Mouse (Mus musculus): ENCODE results near the gene Chil1. TPM values are rescaled to one million over a fixed set of nuclear protein-coding genes. Genes with fewer than 3 reads are reported as not detected.

The Chil1 gene
- total and polyA plus RNA-seq, 2 experiments, result 0.09 to 0.34 TPM

- 98% methylated on average over 3 of the region's 3 CpGs for whole genome bisulfite sequencing
- TF ChIP-seq CTCF (IDR thresholded peaks at IDR 0.05; ENCODE audit: low read depth, low read length) (no peak), POLR2A (IDR thresholded peaks at IDR 0.05; ENCODE audit: extremely low read depth, insufficient read depth, low read length) (no peak)
- no peaks in the 10 kb centered on the region for H3K4me1 ChIP-seq (ENCODE audit: control insufficient read depth, insufficient read depth, low read length)
- H3K27me3 ChIP-seq (ENCODE audit: control insufficient read depth, insufficient read depth, low read length), result no peaks in the 10 kb centered on the region
- H3K36me3 ChIP-seq (ENCODE audit: control insufficient read depth, insufficient read depth, low read length), result no peaks in the 10 kb centered on the region
- H3K9ac ChIP-seq (ENCODE audit: low read depth, low read length), result no peak overlapping the region
- no peak for DNase-seq (ENCODE audit: extremely low read depth, low read depth, low spot score)
- no peak overlapping the region for H3K27ac ChIP-seq (replicated peaks; ENCODE audit: insufficient read depth, low read depth, low read length)
- no peaks in the 10 kb centered on the region for H3K79me2 ChIP-seq (ENCODE audit: control insufficient read depth, insufficient read depth, low read length)
- H3K4me3 ChIP-seq (ENCODE audit: insufficient read depth, low read depth, low read length), result no peak overlapping the region
Observed at GRCm38 (mm10) chr1:134166547-134166946, 15.4 kb upstream of the Chil1 start.

GRCm38 (mm10) chr1:134167416-134168305 lies 14.3 kb upstream of the Chil1 start:
- Histone ChIP-seq H3K9ac (ENCODE audit: low read depth, low read length) (no peak overlapping the region), H3K27me3 (ENCODE audit: control insufficient read depth, insufficient read depth, low read length) (no peaks in the 10 kb centered on the region), H3K4me1 (ENCODE audit: control insufficient read depth, insufficient read depth, low read length) (no peaks in the 10 kb centered on the region), H3K27ac (replicated peaks; ENCODE audit: insufficient read depth, low read depth, low read length) (no peak overlapping the region), H3K4me3 (ENCODE audit: insufficient read depth, low read depth, low read length) (no peak overlapping the region), H3K79me2 (ENCODE audit: control insufficient read depth, insufficient read depth, low read length) (no peaks in the 10 kb centered on the region), H3K36me3 (ENCODE audit: control insufficient read depth, insufficient read depth, low read length) (no peaks in the 10 kb centered on the region)
- no peak for DNase-seq (ENCODE audit: extremely low read depth, low read depth, low spot score)
- TF ChIP-seq POLR2A (IDR thresholded peaks at IDR 0.05; ENCODE audit: extremely low read depth, insufficient read depth, low read length), result no peak
- no peak for TF ChIP-seq CTCF (IDR thresholded peaks at IDR 0.05; ENCODE audit: low read depth, low read length)
- 72% methylated on average over 14 of the region's 14 CpGs for WGBS

GRCm38 (mm10) chr1:134168567-134168966 lies 13.4 kb upstream of the Chil1 start:
- Histone ChIP-seq H3K27me3 (ENCODE audit: control insufficient read depth, insufficient read depth, low read length) (no peaks in the 10 kb centered on the region), H3K4me3 (ENCODE audit: insufficient read depth, low read depth, low read length) (no peak overlapping the region), H3K36me3 (ENCODE audit: control insufficient read depth, insufficient read depth, low read length) (no peaks in the 10 kb centered on the region), H3K9ac (ENCODE audit: low read depth, low read length) (no peak overlapping the region), H3K27ac (replicated peaks; ENCODE audit: insufficient read depth, low read depth, low read length) (no peak overlapping the region), H3K79me2 (ENCODE audit: control insufficient read depth, insufficient read depth, low read length) (no peaks in the 10 kb centered on the region), H3K4me1 (ENCODE audit: control insufficient read depth, insufficient read depth, low read length) (peaks cover 3% of the 10 kb centered on the region; the same call in 1 of the 2 replicates)
- TF ChIP-seq POLR2A (IDR thresholded peaks at IDR 0.05; ENCODE audit: extremely low read depth, insufficient read depth, low read length) (no peak), CTCF (IDR thresholded peaks at IDR 0.05; ENCODE audit: low read depth, low read length) (no peak)
- no peak for DNase-seq (ENCODE audit: extremely low read depth, low read depth, low spot score)
- 80% methylated on average over 3 of the region's 3 CpGs for WGBS

GRCm38 (mm10) chr1:134168985-134169697 lies 12.8 kb upstream of the Chil1 start:
- TF ChIP-seq CTCF (IDR thresholded peaks at IDR 0.05; ENCODE audit: low read depth, low read length) (no peak), POLR2A (IDR thresholded peaks at IDR 0.05; ENCODE audit: extremely low read depth, insufficient read depth, low read length) (no peak)
- 94% methylated on average over 8 of the region's 8 CpGs for WGBS
- Histone ChIP-seq H3K4me1 (ENCODE audit: control insufficient read depth, insufficient read depth, low read length) (peaks cover 3% of the 10 kb centered on the region; the same call in 1 of the 2 replicates), H3K27ac (replicated peaks; ENCODE audit: insufficient read depth, low read depth, low read length) (no peak overlapping the region), H3K79me2 (ENCODE audit: control insufficient read depth, insufficient read depth, low read length) (no peaks in the 10 kb centered on the region), H3K36me3 (ENCODE audit: control insufficient read depth, insufficient read depth, low read length) (no peaks in the 10 kb centered on the region), H3K4me3 (ENCODE audit: insufficient read depth, low read depth, low read length) (no peak overlapping the region), H3K27me3 (ENCODE audit: control insufficient read depth, insufficient read depth, low read length) (no peaks in the 10 kb centered on the region), H3K9ac (ENCODE audit: low read depth, low read length) (no peak overlapping the region)
- no peak for DNase-seq (ENCODE audit: extremely low read depth, low read depth, low spot score)

- no peaks in the 10 kb centered on the region for H3K36me3 ChIP-seq (ENCODE audit: control insufficient read depth, insufficient read depth, low read length)
- no peak overlapping the region for H3K4me3 ChIP-seq (ENCODE audit: insufficient read depth, low read depth, low read length)
- H3K27ac ChIP-seq (replicated peaks; ENCODE audit: insufficient read depth, low read depth, low read length), result no peak overlapping the region
- H3K79me2 ChIP-seq (ENCODE audit: control insufficient read depth, insufficient read depth, low read length), result no peaks in the 10 kb centered on the region
- no peak overlapping the region for H3K9ac ChIP-seq (ENCODE audit: low read depth, low read length)
- no peak for TF ChIP-seq POLR2A (IDR thresholded peaks at IDR 0.05; ENCODE audit: extremely low read depth, insufficient read depth, low read length)
- no peak for TF ChIP-seq CTCF (IDR thresholded peaks at IDR 0.05; ENCODE audit: low read depth, low read length)
- peaks cover 3% of the 10 kb centered on the region; the same call in 1 of the 2 replicates for H3K4me1 ChIP-seq (ENCODE audit: control insufficient read depth, insufficient read depth, low read length)
- no peaks in the 10 kb centered on the region for H3K27me3 ChIP-seq (ENCODE audit: control insufficient read depth, insufficient read depth, low read length)
- peak; percentile 83 for DNase-seq (ENCODE audit: extremely low read depth, low read depth, low spot score)
- 19% methylated on average over 7 of the region's 7 CpGs for WGBS
Observed at GRCm38 (mm10) chr1:134173081-134173480, 8.9 kb upstream of the Chil1 start.

Measured in liver, adult 2 months (tissue).